Mouse (Mus musculus) lung, postnatal 25 days (tissue): Measurements from ENCODE around the gene Zc3h12a.

Experiments used
- DNase-seq: peaks from one replicate; pipeline ENCODE4 v3.0.0; 2022; ENCODE audit warnings: low spot score

The Zc3h12a gene

DNA sequence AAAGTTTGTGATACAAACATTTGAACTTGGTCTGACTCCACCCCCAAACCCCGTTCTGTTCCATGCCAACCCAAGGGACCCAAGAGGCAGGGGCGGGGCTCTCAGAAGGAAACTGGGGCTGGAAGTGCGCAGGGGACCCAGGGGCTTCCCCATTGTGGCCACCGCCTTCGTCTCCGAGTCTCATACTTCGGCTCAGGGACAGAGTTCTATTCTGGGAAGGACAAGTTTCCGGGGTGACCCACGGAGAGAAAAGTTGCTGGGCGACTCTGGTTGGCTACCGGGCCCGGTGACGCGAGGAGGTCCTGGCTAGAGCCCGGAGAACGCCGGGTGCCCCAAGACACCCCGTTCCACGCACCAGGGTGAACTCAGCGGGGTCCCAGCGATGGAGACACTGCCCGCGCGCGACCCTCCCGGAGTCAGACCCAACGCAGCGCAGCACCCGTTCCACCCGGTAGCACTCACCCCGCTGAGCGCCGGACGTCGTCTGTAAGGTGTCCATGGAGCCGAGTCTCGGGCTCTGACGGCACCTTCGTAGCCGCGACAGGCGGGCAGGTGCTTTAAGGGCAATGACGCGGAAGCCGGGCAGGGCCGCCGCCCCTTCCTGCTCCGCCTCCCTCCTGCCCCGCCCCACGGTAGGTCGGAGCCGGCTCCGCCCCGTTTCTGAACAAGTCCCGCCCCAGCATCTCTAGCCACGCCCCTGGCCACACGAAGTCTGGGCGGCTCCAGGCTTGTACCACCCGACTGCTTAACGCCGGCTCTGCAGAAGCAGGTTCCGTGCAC is at the start of gene Zc3h12a:
Gene Zc3h12a, minus strand, starts transcription at position 536 of the 780 bp plus-strand sequence.
- peak; percentile 93 for DNase-seq

DNA sequence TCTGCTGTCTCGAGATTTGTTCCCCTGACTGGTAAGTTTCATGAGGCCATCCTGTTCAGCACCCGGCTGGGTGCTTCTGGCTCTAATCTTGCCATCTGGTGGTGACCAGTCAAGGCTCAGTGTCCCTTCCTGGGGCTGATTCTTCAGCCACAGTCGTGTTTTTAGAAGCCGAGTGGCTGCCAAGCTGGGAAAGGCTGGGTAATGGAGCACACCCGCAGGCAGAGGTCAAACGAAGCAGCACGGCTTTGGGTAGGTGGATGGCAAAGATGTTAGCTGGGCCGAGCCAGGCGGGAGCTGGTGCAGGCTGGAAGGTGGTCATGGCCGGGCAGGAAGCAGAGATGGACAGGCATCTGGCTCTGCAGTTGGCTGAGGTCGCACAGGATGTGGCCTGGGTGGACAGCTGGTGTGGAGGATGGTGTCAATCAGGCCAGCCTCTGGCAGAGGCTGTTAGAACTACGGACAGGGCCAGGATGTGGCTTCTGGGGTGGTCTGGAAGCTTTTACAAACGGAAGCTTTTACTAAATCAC is 49.1 kb upstream of the Zc3h12a start:
- DNase-seq, result no peak

DNA sequence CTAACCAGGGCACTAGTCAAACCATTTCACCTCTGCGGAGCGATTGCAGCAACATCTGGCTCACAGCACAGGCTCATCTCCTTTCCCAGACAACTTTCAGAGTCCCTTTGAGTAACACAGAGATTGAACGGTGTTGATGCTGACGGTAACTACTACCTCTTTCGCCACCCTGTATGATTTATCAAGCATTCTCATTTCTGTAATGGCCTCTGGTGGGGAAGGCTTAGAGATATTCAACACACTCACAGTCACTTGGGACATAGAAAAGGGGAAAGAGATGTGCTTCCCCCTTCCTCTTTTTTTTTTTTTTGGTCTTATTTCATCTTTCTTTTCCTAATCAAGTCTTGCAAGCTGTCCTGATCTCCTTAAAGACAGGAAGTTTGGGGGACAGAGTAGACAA is 48.5 kb upstream of the Zc3h12a start:
- no peak for DNase-seq

DNA sequence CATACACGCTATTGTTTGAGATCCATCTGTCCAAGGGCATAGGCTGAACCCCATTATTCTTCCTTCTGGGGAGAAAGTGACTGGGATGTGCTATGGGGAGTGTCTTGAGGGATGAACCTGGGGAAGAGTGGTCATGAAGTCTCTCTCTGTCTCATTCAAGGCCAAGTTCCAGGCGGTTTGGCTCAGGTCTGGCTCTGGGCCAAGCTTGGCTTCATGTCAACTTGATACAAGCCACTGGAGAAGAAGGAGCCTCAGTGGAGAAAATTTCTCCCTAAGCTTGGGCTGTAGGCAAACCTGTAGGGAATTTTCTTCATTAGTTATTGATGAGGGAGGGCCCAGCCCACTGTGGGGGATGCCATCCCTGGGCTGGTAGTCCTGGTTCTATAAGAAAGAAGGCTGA is 48.0 kb upstream of the Zc3h12a start:
- DNase-seq, result no peak

DNA sequence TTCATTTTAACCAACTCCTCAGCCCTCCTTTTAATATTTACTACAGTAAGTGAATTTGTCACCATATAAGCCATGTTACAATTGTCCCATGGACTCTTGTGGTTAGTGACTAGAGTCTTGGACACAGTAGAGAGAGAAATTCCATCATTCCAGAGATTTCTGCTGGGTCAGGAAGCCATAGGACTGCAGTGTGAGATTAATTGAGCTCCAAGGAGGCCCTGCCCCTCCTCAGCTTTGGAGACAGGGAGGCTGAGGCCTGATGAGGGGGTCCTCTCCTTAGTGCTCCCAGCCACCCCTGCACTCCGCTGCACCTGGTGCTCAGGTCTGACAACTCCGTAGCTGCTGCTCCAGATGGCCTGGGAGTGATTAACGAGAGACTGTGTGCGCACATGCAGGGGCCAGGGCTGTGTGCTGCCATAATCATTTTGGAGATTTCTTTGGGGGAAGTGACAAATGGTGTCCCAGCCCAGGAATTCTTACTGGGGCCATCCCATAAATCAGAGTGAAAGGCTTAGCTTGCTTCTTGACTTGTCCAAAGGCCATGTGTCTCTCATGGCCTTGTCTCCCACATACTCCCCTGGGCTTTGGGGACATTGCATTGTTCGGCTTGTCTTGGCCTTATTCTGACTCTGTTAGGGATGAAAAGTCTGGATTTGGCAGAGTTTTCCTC is 47.0 kb upstream of the Zc3h12a start:
- no peak for DNase-seq

DNA sequence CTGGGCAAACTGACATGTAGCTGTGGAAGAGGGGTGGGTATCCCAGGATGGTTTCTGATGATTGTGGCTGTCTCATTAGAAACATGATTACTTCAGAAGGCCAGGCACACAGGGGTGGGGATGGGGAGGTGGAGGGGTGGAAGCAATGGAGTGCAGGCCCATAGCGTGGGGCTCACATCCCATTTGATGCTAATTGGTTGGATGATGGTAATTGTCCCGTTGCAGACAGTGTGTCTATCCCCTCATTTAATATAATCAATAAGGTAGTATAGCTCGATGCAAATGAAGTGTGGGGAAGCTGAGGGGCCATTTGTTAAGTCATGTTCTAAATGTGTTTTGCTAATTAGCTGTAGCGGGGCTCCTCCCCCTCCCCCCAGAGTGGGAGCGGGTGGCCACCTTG is 45.5 kb upstream of the Zc3h12a start:
- no peak for DNase-seq

DNA sequence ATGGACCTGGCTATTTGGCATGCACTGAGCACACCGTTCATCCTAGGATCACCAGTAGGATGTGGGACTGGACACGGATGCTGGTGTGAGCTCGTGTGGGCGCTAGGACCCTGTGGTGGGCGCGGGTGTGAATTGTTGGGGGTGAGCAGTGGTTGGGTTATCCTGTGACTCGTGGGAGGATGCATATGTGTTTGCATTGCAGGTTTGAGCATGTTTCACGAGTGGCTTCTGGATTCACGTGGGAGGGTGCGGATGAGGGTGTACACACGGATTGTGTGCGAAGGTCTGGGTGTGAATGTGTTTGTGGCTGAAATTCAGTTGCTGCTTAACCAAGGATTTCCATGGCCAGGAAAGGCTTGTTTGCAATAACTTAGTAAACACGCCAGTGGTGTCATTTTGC is 45.1 kb upstream of the Zc3h12a start:
- DNase-seq, result no peak

DNA sequence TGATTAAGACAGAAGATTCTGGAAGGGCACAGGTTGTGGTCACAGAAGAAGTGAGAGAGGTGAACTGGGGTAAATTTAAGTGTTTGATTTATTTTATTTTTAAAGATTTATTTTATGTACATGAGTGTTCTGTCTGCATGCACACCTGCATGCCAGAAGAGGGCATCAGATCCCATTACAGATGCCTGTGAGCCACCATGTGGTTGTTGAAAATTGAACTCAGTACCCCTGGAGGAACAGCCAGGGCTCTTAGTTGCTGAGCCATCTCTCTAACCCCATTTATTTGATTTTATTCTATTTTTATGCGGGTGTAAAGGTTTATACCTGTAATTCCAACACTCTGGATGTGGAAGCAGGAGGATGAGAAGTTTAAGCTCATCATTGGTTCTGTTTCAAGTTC is 40.1 kb upstream of the Zc3h12a start:
- no peak for DNase-seq

DNA sequence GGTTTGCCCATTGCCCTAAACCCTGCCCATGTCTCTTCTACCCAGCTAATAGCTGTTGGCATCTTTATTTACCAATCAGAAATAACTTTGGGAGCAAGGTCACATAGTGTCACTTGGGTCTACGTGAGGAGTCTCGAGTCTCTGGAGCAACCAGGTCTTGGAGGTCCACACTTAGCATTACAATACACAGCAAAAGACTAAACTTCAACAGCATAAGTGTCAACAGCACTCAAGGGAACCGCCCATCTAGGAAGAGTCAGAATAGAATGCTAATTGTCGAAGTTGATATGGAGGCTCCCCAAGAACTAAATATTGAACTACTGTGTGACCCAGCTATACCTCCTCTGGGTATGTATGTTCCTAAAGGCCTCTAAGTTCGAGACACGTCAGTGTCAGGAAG is 37.2 kb upstream of the Zc3h12a start:
- no peak for DNase-seq

DNA sequence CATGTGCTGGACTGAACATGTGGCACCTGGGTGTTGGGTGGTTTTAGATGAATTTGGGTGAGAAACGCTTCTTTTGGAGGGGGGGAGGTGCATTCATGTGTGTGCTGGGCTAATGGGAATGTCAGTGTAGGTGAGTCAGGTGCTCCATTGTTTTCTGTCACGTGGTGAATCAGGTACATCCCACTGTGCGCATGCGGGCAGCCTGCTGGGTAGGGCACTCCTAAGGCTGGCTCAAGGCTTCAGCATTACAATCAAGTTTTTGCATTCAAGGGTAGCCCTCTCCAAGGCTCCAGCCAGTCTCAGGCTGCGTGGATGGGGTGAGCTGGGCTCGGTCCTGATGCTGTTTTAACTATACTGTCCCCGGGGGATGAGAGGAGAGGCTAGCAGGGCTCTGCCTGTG is 35.1 kb upstream of the Zc3h12a start:
- DNase-seq, result no peak

DNA sequence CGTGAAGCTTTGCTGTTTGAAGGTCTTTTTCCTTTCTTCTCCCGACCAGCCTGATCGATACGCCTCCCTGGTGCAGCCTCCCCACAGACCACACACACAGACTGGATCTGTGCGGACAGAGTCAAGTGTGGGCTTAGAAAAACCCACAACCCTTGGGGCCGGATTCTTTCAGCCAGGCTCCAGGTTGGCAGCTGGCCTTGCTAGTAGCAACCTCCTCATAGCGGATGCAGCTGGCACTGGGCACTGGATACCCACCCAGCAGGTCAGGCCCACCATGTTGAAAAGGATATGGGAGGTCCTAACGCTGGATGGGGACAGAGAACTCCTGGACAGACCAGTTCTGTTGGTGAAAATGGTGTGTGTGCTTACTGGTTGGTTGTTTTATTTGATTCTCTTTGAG is 33.8 kb upstream of the Zc3h12a start:
- DNase-seq, result no peak

DNA sequence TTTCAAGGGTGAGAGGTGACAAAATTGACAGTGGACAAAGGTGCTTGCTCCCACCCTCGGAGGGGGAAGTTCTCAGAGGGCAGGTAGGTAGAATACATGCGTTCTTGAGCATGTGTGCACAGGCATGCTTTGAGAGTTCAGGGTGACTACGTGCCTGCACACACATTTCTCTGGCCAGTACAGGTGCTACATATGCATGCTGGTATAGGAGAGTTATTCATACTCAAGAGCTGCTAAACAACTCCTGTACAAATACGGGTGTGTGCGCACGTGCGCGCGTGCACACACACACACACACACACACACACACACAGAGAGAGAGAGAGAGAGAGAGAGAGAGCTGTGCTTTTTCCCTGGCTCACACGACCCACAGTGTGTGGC is 33.3 kb upstream of the Zc3h12a start:
- DNase-seq, result no peak

DNA sequence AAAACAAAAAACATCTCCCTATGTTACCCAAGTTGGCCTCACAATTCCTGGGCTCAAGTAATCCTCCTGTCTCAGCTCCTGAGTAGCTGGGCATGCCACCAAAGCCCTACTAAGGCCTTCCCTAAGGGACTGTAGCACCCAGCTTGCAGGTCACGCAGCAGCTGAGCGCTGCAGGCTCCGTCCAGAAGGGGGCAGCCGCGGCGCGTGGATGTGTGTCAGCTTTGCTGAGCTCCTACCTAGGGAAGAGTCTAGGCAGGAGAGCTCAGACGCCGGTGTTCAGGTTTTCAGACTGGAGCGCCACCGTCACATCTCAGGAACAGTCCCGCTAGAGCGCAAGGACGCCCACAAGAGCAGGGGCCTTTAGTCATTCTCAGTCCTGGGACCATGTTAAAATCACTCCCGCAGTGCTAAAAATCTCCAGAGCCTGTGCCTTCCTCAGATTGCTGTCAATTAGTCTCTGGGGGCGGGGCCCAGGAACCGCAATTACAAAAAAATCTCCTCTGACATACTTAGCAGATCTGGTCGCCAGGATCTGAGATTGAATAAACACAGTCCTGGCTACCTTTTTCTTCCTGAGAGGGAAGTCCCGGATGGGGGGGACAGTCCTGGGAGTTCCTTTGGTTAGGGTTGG is 32.8 kb upstream of the Zc3h12a start:
- DNase-seq, result peak; percentile 79

DNA sequence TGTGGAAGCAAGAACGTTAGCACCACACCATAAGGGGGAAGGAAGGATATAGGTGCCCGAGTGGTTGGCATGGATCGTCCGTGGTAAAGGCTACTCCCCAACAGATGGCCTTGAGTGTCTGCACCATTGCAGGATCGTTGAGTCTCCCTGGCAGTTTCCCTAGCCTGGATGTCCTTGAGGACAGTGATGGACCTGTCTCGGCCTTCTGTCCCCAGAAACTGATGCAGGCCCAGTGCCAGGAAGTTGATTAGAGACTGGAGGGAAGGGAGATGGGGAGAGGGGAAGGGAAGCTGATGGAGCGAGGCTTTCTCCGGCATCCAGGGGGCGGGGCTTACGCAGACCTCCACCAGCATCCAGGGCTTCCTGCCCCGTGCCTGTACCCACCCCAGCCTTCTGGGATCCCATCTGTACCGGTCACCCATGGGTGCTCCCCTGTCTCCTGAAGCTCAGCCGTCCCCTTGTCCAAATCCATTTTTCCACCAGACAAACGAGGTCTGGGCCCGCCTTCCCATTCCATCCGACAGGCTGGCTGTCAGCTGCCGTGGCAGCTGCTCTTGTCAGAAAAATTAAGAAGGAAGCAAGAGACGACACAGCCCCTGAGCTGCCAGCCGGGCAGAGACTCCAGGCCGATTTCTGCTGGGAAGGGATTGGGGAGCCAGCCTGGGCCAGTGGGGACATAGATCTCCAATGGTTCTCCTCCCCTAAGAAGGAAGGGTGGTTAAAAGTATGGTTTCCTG is 31.1 kb upstream of the Zc3h12a start:
- no peak for DNase-seq

DNA sequence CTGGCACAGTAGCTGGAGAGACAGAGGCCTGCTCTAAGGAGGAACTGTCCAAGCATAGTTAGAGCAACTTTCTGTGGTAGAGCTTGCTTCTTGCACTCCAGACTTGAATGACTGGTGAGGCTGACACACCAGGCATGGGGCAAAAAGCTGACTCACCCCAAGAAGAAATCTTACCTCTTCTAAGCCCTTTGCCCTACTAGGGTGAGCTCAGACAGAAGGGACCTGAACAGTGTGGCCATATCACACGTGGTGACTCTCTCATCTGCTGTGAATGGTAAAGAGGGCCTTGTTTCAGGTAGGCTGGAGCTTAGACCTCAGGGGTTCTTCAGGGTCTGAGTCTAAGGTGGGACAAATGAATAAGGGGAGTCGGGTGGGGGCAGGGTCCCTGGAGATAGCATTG is 30.4 kb upstream of the Zc3h12a start:
- DNase-seq, result no peak

DNA sequence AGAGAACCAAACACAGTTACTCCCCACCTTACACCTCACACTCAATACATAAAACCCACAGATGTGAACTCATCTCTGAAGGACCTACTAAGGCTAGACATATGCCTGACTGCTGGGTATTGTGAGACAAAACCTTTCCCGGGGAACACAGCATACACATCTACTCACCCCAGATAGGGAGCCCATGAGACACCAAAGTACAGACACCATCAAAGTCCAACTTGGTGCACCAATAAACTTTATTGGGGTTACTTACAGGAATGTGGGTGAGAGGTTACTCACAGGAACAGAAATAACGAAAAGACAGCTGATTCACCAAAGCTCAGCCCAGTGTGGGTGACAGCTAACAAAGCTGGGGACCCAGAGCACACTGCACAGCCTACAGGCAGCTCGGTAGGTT is 29.7 kb upstream of the Zc3h12a start:
- DNase-seq, result no peak

DNA sequence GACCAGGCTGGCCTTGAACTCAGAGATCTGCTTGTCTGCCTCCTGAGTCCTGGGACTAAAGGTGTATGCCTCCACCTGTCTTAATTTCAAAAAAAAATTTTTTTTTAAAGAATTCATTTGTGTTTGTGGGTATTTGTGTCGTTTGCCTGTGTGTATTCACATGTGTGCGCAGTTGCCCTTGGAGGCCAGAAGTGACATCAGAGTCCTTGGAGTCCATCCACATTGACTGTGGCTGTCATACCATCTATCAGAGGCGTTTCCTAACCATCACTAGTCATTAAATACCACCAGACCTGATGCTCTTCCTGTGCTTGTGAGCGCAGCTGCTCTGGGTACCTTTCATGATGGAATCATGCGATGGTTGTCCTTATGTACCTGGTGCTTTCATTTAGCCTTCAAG is 28.0 kb upstream of the Zc3h12a start:
- DNase-seq, result no peak

DNA sequence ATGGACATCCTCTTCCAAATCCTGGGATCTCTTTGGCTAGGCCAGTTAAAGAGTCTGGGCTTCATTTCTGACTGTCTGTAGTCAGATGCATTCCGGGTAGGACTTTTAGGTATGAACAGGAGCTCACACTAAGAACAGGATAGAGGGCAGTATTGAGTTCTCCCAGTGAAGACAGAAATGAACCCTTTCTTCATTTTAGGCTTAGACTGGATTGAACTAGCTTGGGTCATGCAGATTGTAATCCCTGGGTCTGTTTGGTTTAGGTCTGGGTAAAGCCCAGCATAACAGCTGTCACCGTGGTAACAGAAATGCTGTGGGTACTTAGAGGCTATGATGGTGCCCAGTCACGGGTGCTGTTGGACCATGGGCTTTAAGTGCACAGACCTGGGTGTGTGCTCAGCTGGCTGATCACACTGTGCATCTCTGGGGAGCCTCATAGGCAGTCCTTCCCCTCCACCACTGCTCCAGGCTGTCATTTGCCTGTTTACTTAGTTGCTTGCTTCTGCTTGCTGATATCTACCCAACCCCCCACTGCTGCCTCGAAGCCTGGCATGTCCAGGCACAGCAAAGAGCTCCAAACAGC is 26.1 kb upstream of the Zc3h12a start:
- DNase-seq, result no peak

DNA sequence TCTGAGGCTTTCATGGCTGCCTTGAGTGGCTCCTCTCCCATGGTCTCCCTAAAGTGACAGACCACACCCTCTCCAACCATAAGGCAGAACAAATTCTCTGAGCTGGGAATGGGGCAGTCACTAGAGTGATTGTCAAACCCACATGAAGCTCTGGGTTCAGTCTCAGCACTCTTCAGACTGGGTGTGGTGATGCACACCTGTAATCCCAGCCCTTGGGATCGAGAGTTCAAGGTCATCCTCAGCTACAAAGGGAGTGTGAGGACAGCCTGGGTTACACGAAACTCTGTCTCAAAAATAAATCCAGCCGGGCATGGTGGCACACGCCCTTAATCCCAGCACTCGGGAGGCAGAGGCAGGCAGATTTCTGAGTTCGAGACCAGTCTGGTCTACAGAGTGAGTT is 24.8 kb upstream of the Zc3h12a start:
- DNase-seq, result no peak

DNA sequence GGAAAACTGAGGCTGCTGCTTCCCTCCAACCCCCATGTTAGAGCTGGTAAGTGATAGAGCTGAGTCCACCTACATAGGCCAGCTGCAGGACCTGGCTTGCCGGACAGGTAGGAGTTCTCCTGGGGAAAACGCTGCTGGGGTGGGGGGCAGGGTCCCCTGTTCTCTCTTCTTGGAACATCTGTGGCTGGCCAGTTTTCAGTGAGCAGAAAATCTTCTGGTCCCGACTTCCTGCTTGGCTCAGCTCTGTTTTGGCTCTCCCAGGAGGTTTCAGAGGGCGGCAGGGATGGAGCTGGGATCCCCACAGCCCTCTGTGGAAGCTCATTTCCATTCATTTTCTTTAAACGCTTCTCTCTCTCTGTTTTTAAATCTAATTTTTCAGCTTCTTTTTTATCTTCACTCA is 21.8 kb upstream of the Zc3h12a start:
- DNase-seq, result no peak

DNA sequence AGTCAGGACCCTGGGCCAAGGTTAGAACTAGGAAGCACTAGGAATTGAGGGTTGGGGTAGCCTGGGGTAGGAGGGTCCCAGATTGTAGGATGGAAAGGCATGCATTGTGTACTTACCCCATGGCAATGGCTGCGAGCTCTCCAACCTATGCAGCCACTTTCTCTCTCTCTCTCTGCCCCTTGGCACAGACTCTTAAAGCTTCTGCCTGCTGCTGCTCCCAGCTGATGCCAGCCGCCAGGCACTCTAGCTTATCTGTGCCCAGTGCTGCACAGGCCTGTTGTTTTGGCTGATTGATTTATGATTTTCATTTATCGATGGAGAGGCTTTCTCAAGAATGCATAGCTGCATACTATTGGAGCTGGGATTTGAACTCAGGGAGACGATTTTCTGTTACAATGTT is 20.3 kb upstream of the Zc3h12a start:
- no peak for DNase-seq

DNA sequence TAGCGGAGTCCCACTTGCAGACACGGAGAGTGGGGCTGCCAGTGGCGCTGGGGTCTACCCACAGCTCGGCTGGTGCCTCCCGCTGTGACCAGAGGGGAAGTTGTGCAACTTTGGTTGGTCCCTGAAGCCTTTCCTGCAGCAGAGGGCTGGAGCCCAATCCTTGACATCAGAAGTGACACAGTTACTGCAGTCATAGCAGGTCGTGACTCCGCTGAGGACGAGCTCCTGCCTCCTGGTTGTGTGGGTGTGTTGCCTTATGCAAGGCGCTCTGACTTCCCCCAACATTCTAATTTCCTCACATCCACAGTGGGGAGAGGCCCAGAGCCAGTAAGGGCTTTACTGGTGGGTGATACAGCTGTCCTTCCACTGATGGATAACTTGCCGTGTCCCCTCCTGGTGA is 17.6 kb upstream of the Zc3h12a start:
- peak; percentile 59 for DNase-seq
